Mouse (Mus musculus) kidney, adult 2 months (tissue): ENCODE data around the gene Spp2. TPM values are rescaled to one million over a fixed set of nuclear protein-coding genes. Genes with fewer than 3 reads are reported as not detected.
"Not testable (repeated sequence)": the region's sequence is repeated elsewhere in the genome, so short reads cannot be mapped to it uniquely, and the experiment has no call there.

Experiments used
- DNase-seq: peaks from one replicate; pipeline ENCODE4 v3.0.0; 2021
- H3K27ac ChIP-seq: fragments of 200-500 bp; 2 replicates; pipeline ENCODE4 v1.5.1; 2012; ENCODE audit warnings: low read depth, low read length, control low read depth, inconsistent platforms; ENCODE audit not compliant: insufficient read depth
- H3K27me3 ChIP-seq: fragments of 200-500 bp; replicated peaks from 2 replicates; pipeline ENCODE4 v1.6.1; 2012; ENCODE audit warnings: mild to moderate bottlenecking, moderate library complexity, low read length, inconsistent platforms; ENCODE audit not compliant: control insufficient read depth, insufficient read depth
- H3K36me3 ChIP-seq: fragments of 200-500 bp; 2 replicates; pipeline ENCODE4 v1.6.1; 2012; ENCODE audit warnings: mild to moderate bottlenecking, moderate library complexity, low read length, inconsistent platforms; ENCODE audit not compliant: control insufficient read depth, insufficient read depth
- H3K4me1 ChIP-seq: fragments of 200-500 bp; 2 replicates; pipeline ENCODE4 v1.6.1; 2011; ENCODE audit warnings: low read length; ENCODE audit not compliant: control insufficient read depth, insufficient read depth
- H3K4me3 ChIP-seq: fragments of 200-500 bp; 2 replicates; pipeline ENCODE4 v1.5.1; 2011; ENCODE audit warnings: mild to moderate bottlenecking, low read depth, low read length, control low read depth; ENCODE audit not compliant: insufficient read depth
- CTCF ChIP-seq: fragments of 200-500 bp; conservative IDR thresholded peaks from 2 replicates; pipeline ENCODE4 v1.5.1; 2011; ENCODE audit warnings: low read depth, mild to moderate bottlenecking, control low read depth, low read length, moderate library complexity, mixed read lengths; ENCODE audit not compliant: insufficient read depth, insufficient read length
- POLR2A ChIP-seq: fragments of 200-500 bp; IDR thresholded peaks from one replicate; pipeline ENCODE4 v1.6.1; 2011; ENCODE audit warnings: low read depth, low read length, control low read depth
- WGBS: fragments of 180-500 bp; shearing (Covaris S2); methylation state at CpG from one replicate; pipeline ENCODE4 v1.1.7; 2018; 5-methylcytosine and 5-hydroxymethylcytosine counted together
- polyA plus RNA-seq: library from polyadenylated mRNA; depleted of rRNA; stranded (reverse); fragments of >200 nt; gene quantifications from 2 replicates; pipeline ENCODE4 v1.2.3, GENCODE M21; 2012

The Spp2 gene
- polyA plus RNA-seq, 1 experiment, result 1,181 TPM

- DNase-seq, result peak; percentile 51
- no peak overlapping the region for H3K4me3 ChIP-seq
- no peak overlapping the region for H3K27ac ChIP-seq
- no peaks in the 10 kb centered on the region for H3K27me3 ChIP-seq
- peaks cover 3% of the 10 kb centered on the region; the same call in 1 of the 2 replicates for H3K4me1 ChIP-seq
- TF ChIP-seq CTCF (no peak), POLR2A (no peak)
- H3K36me3 ChIP-seq, result no peaks in the 10 kb centered on the region
- 23% methylated on average over 6 of the region's 6 CpGs for WGBS
Measured at GRCm38 (mm10) chr1:88447483-88447882, 40.7 kb downstream of the Spp2 start.

GRCm38 (mm10) chr1:88448094-88448493 is 41.3 kb downstream of the Spp2 start:
- not testable (repeated sequence) for H3K4me1 ChIP-seq, H3K27ac ChIP-seq, H3K27me3 ChIP-seq, H3K36me3 ChIP-seq, DNase-seq, H3K4me3 ChIP-seq
- 86% methylated on average over 3 of the region's 3 CpGs for WGBS

GRCm38 (mm10) chr1:88449741-88450140 is 43.0 kb downstream of the Spp2 start:
- Histone ChIP-seq H3K4me1 (peaks cover 4% of the 10 kb centered on the region; the same call in 1 of the 2 replicates), H3K4me3 (no peak overlapping the region), H3K27ac (no peak overlapping the region), H3K27me3 (no peaks in the 10 kb centered on the region), H3K36me3 (no peaks in the 10 kb centered on the region)
- DNase-seq, result no peak
- WGBS, result 79% methylated on average over 2 of the region's 2 CpGs
- no peak for TF ChIP-seq CTCF
- no peak for TF ChIP-seq POLR2A

GRCm38 (mm10) chr1:88450668-88451067 is 43.9 kb downstream of the Spp2 start:
- H3K27ac ChIP-seq, result no peak overlapping the region
- no peak overlapping the region for H3K4me3 ChIP-seq
- 81% methylated on average over 4 of the region's 4 CpGs for WGBS
- no peak for TF ChIP-seq CTCF
- no peak for TF ChIP-seq POLR2A
- H3K27me3 ChIP-seq, result no peaks in the 10 kb centered on the region
- peaks cover 6% of the 10 kb centered on the region; the same call in 1 of the 2 replicates for H3K4me1 ChIP-seq
- no peak for DNase-seq
- no peaks in the 10 kb centered on the region for H3K36me3 ChIP-seq

GRCm38 (mm10) chr1:88452198-88452597 is 45.4 kb downstream of the Spp2 start:
- no peak for TF ChIP-seq CTCF
- no peak for TF ChIP-seq POLR2A
- Histone ChIP-seq H3K27ac (no peak overlapping the region), H3K36me3 (no peaks in the 10 kb centered on the region), H3K27me3 (no peaks in the 10 kb centered on the region), H3K4me3 (no peak overlapping the region), H3K4me1 (peaks cover 6% of the 10 kb centered on the region; the same call in 1 of the 2 replicates)
- 84% methylated on average over 6 of the region's 6 CpGs for WGBS
- no peak for DNase-seq

GRCm38 (mm10) chr1:88454703-88455102 is 47.9 kb downstream of the Spp2 start:
- no peaks in the 10 kb centered on the region for H3K36me3 ChIP-seq
- no peaks in the 10 kb centered on the region for H3K27me3 ChIP-seq
- 29% methylated on average over 3 of the region's 3 CpGs for WGBS
- TF ChIP-seq CTCF (no peak), POLR2A (no peak)
- H3K27ac ChIP-seq, result no peak overlapping the region
- DNase-seq, result peak; percentile 72
- H3K4me1 ChIP-seq, result 0 out of 2 replicates have a peak, but pooled peaks cover 4% of the 10 kb centered on the region
- H3K4me3 ChIP-seq, result no peak overlapping the region

GRCm38 (mm10) chr1:88455761-88456160 is 49.0 kb downstream of the Spp2 start:
- 41% methylated on average over 3 of the region's 3 CpGs for WGBS
- no peaks in the 10 kb centered on the region for H3K27me3 ChIP-seq
- TF ChIP-seq CTCF, result no peak
- no peak for TF ChIP-seq POLR2A
- H3K4me3 ChIP-seq, result no peak overlapping the region
- no peaks in the 10 kb centered on the region for H3K36me3 ChIP-seq
- peak; percentile 51 for DNase-seq
- H3K4me1 ChIP-seq, result 0 out of 2 replicates have a peak, but pooled peaks cover 4% of the 10 kb centered on the region
- no peak overlapping the region; the same call in 1 of the 2 replicates for H3K27ac ChIP-seq
